ENCODE assay signal across 9 mouse cellular contexts in the genomic region with DNA sequence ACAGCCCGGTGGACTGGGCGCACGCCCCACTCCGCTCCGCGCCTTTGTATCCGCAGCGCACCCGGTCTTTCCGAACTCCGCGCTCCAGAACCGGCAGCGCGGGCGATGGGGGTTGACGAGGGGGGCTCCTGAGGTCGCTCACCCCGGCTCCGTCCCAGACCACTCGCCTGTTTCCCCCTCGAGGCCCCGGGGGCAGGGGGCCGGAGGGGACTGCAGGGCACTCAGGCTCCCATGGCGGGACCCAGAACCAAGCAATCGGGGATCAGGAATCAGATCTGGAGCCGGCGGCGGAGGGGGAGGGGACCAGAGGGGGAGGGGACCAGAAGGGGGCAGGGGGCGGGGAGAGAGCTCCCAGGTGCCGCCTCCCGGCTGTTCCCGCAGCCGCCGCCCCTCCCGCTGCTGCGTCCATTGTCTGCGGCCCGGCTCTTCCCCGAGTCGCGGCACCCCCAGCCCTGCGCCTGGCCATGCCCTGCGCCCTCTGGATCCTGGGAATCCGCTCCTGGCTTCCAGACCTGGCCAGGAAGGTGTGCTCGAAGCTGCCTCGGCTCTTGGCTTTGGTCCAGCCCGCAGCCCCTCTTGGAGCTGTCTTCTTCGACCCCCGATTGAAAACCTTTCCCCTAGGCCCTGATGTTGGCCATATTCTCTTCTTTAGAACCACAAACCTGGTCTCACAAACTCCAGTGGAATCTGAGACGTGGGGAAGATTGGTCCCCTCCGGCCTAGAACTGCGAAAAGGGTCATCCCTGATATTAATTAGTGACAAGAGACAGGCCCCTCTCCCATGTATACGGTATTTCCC. TPM values are rescaled to one million over a fixed set of nuclear protein-coding genes. Genes with fewer than 3 reads are reported as not detected.
DNase-seq lines count a peak whose midpoint lies in the region; ATAC-seq lines count a peak whose summit lies in the region.
"Had no signal": no experiment of that assay in that cellular context is flagged by ENCODE, and none has a peak within 500 bp of the region (broad histone marks: within the 10 kb centered on the region; RNA-seq: fewer than 3 reads in every experiment).

No protein-coding gene starts in this region.

- H3K27me3 ChIP-seq in hindbrain, embryonic 11.5 days (ENCODE audit: control insufficient read depth, insufficient read depth, low read length): no peaks in the 10 kb centered on the region
- H3K27me3 ChIP-seq in lung, embryonic 16.5 days (ENCODE audit: control insufficient read depth, insufficient read depth, low read depth, low read length): no peaks in the 10 kb centered on the region

- peak overlapping the region; percentile 93 for H3K27ac ChIP-seq in hindbrain, embryonic 11.5 days (ENCODE audit: low read depth, low read length)
- H3K27ac ChIP-seq in lung, embryonic 16.5 days (ENCODE audit: low read length): peak overlapping the region; percentile 85
- H3K27ac ChIP-seq: macrophage had no signal

- DNase-seq in Muller cell, postnatal 12 days (ENCODE audit: inconsistent ontology term): peak; percentile 95
- DNase-seq in cerebellum, adult 8-10 months: peak; percentile 93
- peak; percentile 72 to 84 for DNase-seq in frontal cortex, postnatal 10 days (ENCODE audit: low spot score in 2 of 2)
- peak; percentile 98 for DNase-seq in hindbrain, embryonic 11.5 days (ENCODE audit: low spot score)
- DNase-seq in layer of hippocampus, adult 9-11 months: peak; percentile 77
- DNase-seq in ovary, postnatal 10 days (ENCODE audit: low spot score): peak; percentile 88
- peak; percentile 85 for DNase-seq in thymus, postnatal 0 days (ENCODE audit: low spot score)

- WGBS in hindbrain, embryonic 11.5 days: under 1% methylated on average over 45 of the region's 54 CpGs
- 2% methylated on average over 52 of the region's 54 CpGs for WGBS in lung, embryonic 16.5 days

- peak overlapping the region; percentile 36 for H3K4me2 ChIP-seq in hindbrain, embryonic 11.5 days (replicated peaks; ENCODE audit: low read depth, low read length)
- H3K4me2 ChIP-seq in lung, embryonic 16.5 days (ENCODE audit: low read depth, low read length): peak overlapping the region; percentile 75

- ATAC-seq in hindbrain, embryonic 11.5 days (ENCODE audit: low FRiP score): peak; percentile 88
- ATAC-seq in lung, embryonic 16.5 days (ENCODE audit: low read depth): peak; percentile 93

- H3K4me1 ChIP-seq in hindbrain, embryonic 11.5 days (replicated peaks; ENCODE audit: control insufficient read depth, insufficient read depth, low read length): peaks cover 19% of the 10 kb centered on the region
- peaks cover 21% of the 10 kb centered on the region for H3K4me1 ChIP-seq in lung, embryonic 16.5 days (replicated peaks; ENCODE audit: control insufficient read depth, insufficient read depth, low read length)

- H3K9ac ChIP-seq in hindbrain, embryonic 11.5 days (ENCODE audit: low read depth, low read length): peak overlapping the region; percentile 79
- peak overlapping the region; percentile 94 for H3K9ac ChIP-seq in lung, embryonic 16.5 days (ENCODE audit: low read length)

- H3K4me3 ChIP-seq in hindbrain, embryonic 11.5 days (ENCODE audit: low read depth, low read length): peak overlapping the region; percentile 68
- H3K4me3 ChIP-seq in lung, embryonic 16.5 days (ENCODE audit: low read length): peak overlapping the region; percentile 96

- H3K9me3 ChIP-seq in hindbrain, embryonic 11.5 days (ENCODE audit: control insufficient read depth, low read length): no peaks in the 10 kb centered on the region
- H3K9me3 ChIP-seq in lung, embryonic 16.5 days (ENCODE audit: control insufficient read depth, low read length): no peaks in the 10 kb centered on the region

- no peaks in the 10 kb centered on the region for H3K36me3 ChIP-seq in hindbrain, embryonic 11.5 days (ENCODE audit: control insufficient read depth, insufficient read depth, low read length)
- no peaks in the 10 kb centered on the region for H3K36me3 ChIP-seq in lung, embryonic 16.5 days (ENCODE audit: control insufficient read depth, insufficient read depth, low read length)

RNA-seq across cellular contexts. Expression of a gene that starts 1.0 kb away (rescaled TPM):
- polyA plus RNA-seq in hindbrain, embryonic 11.5 days (2014; fragmentation: Nextera tagmentation; extraction: Ambion mirVana): 60.3 and 61.6 TPM in 2 replicates
- 10.8 and 12.2 TPM in 2 replicates for polyA plus RNA-seq in lung, embryonic 16.5 days (2015; fragmentation: Nextera tagmentation; extraction: Ambion mirVana)
- polyA plus RNA-seq in thymus, postnatal 0 days (2015; fragmentation: Nextera tagmentation; extraction: Ambion mirVana): 15.4 and 17.4 TPM in 2 replicates

RNA-seq across cellular contexts. Expression of a gene that starts 30.2 kb away (rescaled TPM):
- polyA plus RNA-seq in hindbrain, embryonic 11.5 days (2014; fragmentation: Nextera tagmentation; extraction: Ambion mirVana): 20.5 and 22.3 TPM in 2 replicates
- polyA plus RNA-seq in lung, embryonic 16.5 days (2015; fragmentation: Nextera tagmentation; extraction: Ambion mirVana): not detected in 2 replicates
- polyA plus RNA-seq in thymus, postnatal 0 days (2015; fragmentation: Nextera tagmentation; extraction: Ambion mirVana): not detected in 2 replicates
- polyA plus RNA-seq: macrophage had no signal

RNA-seq across cellular contexts. Expression of a gene that starts 55.1 kb away (rescaled TPM):
- 154 and 191 TPM in 2 replicates for polyA plus RNA-seq in hindbrain, embryonic 11.5 days (2014; fragmentation: Nextera tagmentation; extraction: Ambion mirVana)
- 242 and 253 TPM in 2 replicates for polyA plus RNA-seq in lung, embryonic 16.5 days (2015; fragmentation: Nextera tagmentation; extraction: Ambion mirVana)
- polyA plus RNA-seq in thymus, postnatal 0 days (2015; fragmentation: Nextera tagmentation; extraction: Ambion mirVana): 115 and 123 TPM in 2 replicates

RNA-seq across cellular contexts. Expression of a gene that starts 55.4 kb away (rescaled TPM):
- polyA plus RNA-seq in hindbrain, embryonic 11.5 days (2014; fragmentation: Nextera tagmentation; extraction: Ambion mirVana): 120 and 121 TPM in 2 replicates
- 146 TPM in 2 replicates for polyA plus RNA-seq in lung, embryonic 16.5 days (2015; fragmentation: Nextera tagmentation; extraction: Ambion mirVana)
- polyA plus RNA-seq in thymus, postnatal 0 days (2015; fragmentation: Nextera tagmentation; extraction: Ambion mirVana): 69.2 and 75.0 TPM in 2 replicates

Comparison
In these comparisons a context has a peak if more than half of its experiments do, and no peak if none do; other contexts are left out.
1. Peak in every context shown above with its lines: DNase-seq, ATAC-seq, H3K4me3 ChIP-seq and H3K27ac ChIP-seq.
2. RNA of a gene that starts 30.2 kb away (polyA plus RNA-seq): 20.5 to 22.3 TPM in hindbrain, embryonic 11.5 days; not detected in thymus, postnatal 0 days and not detected in lung, embryonic 16.5 days; every median in the first group is over 10 times any median in the second.